Mouse (Mus musculus): Measurements from ENCODE around the gene Taf13. TPM values are rescaled to one million over a fixed set of nuclear protein-coding genes. Genes with fewer than 3 reads are reported as not detected.

The Taf13 gene
- polyA plus RNA-seq, 1 experiment, result 1.3 TPM

- H3K27me3 ChIP-seq (ENCODE audit: control insufficient read depth, insufficient read depth, low read length), result peaks cover 5% of the 10 kb centered on the region; the same call in 1 of the 2 replicates
These were observed 34.8 kb upstream of the Taf13 start, which contains the start of gene 5330417C22Rik for GRCm38 (mm10) chr3:108536517-108537260. 5330417C22Rik (minus strand) TSS chr3:108536536.

GRCm38 (mm10) chr3:108537303-108537702 lies 34.2 kb upstream of the Taf13 start:
- Histone ChIP-seq H3K27ac (ENCODE audit: insufficient read depth, low read length) (no peak overlapping the region), H3K4me1 (ENCODE audit: control insufficient read depth, insufficient read depth, insufficient read length) (peaks cover 4% of the 10 kb centered on the region), H3K27me3 (ENCODE audit: control insufficient read depth, insufficient read depth, low read length) (peaks cover 5% of the 10 kb centered on the region; the same call in 1 of the 2 replicates), H3K4me3 (ENCODE audit: extremely low read depth, insufficient read depth, insufficient read length) (no peak overlapping the region), H3K36me3 (ENCODE audit: control insufficient read depth, insufficient read depth, low read length) (no peaks in the 10 kb centered on the region)
- TF ChIP-seq POLR2A (IDR thresholded peaks at IDR 0.05; ENCODE audit: low read depth, low read length) (no peak), CTCF (IDR thresholded peaks at IDR 0.05; ENCODE audit: extremely low read depth, insufficient read depth, insufficient read length, insufficient replicate concordance) (peak; percentile 68; the same call in 1 of the 2 replicates)
- DNase-seq (ENCODE audit: low read depth in 1 of 2, low spot score in 2 of 2), result peak; percentile 65 to 74
- 2% methylated on average over 17 of the region's 17 CpGs for WGBS

More at GRCm38 (mm10) chr3:108536517-108537260, 34.8 kb upstream of the Taf13 start, which contains the start of gene 5330417C22Rik:
- peak; percentile 26 to 31 for DNase-seq (ENCODE audit: low read depth in 1 of 2, low spot score in 2 of 2)
- WGBS, result under 1% methylated on average over 35 of the region's 35 CpGs
- H3K36me3 ChIP-seq (ENCODE audit: control insufficient read depth, insufficient read depth, low read length), result no peaks in the 10 kb centered on the region
- H3K4me3 ChIP-seq (ENCODE audit: extremely low read depth, insufficient read depth, insufficient read length), result peak within 1 kb of the TSS; percentile 14; the same call in 1 of the 2 replicates
- peaks cover 4% of the 10 kb centered on the region for H3K4me1 ChIP-seq (ENCODE audit: control insufficient read depth, insufficient read depth, insufficient read length)
- H3K27ac ChIP-seq (ENCODE audit: insufficient read depth, low read length), result no peak within 1 kb of the TSS
- TF ChIP-seq CTCF (IDR thresholded peaks at IDR 0.05; ENCODE audit: extremely low read depth, insufficient read depth, insufficient read length, insufficient replicate concordance), result no peak
- no peak for TF ChIP-seq POLR2A (IDR thresholded peaks at IDR 0.05; ENCODE audit: low read depth, low read length)

- H3K27ac ChIP-seq (ENCODE audit: insufficient read depth, low read length), result no peak overlapping the region
- H3K4me3 ChIP-seq (ENCODE audit: extremely low read depth, insufficient read depth, insufficient read length), result no peak overlapping the region
- no peaks in the 10 kb centered on the region for H3K36me3 ChIP-seq (ENCODE audit: control insufficient read depth, insufficient read depth, low read length)
- 81% methylated on average over 11 of the region's 11 CpGs for WGBS
- H3K27me3 ChIP-seq (ENCODE audit: control insufficient read depth, insufficient read depth, low read length), result no peaks in the 10 kb centered on the region; the same call in 1 of the 2 replicates
- TF ChIP-seq CTCF (IDR thresholded peaks at IDR 0.05; ENCODE audit: extremely low read depth, insufficient read depth, insufficient read length, insufficient replicate concordance), result no peak
- TF ChIP-seq POLR2A (IDR thresholded peaks at IDR 0.05; ENCODE audit: low read depth, low read length), result no peak
- no peaks in the 10 kb centered on the region for H3K4me1 ChIP-seq (ENCODE audit: control insufficient read depth, insufficient read depth, insufficient read length)
- no peak for DNase-seq (ENCODE audit: low read depth in 1 of 2, low spot score in 2 of 2)
These were observed 29.2 kb upstream of the Taf13 start for GRCm38 (mm10) chr3:108542299-108542698.

- WGBS, result 1% methylated on average over 40 of the region's 42 CpGs
- peaks cover 12% of the 10 kb centered on the region for H3K36me3 ChIP-seq (ENCODE audit: control insufficient read depth, insufficient read depth, low read length)
- H3K4me1 ChIP-seq (ENCODE audit: control insufficient read depth, insufficient read depth, insufficient read length), result no peaks in the 10 kb centered on the region
- DNase-seq (ENCODE audit: low read depth in 1 of 2, low spot score in 2 of 2), result peak in 1 of 2 experiments; percentile 8
- no peak for TF ChIP-seq POLR2A (IDR thresholded peaks at IDR 0.05; ENCODE audit: low read depth, low read length)
- TF ChIP-seq CTCF (IDR thresholded peaks at IDR 0.05; ENCODE audit: extremely low read depth, insufficient read depth, insufficient read length, insufficient replicate concordance), result no peak
- peak overlapping the region; percentile 54 for H3K27ac ChIP-seq (ENCODE audit: insufficient read depth, low read length)
- no peaks in the 10 kb centered on the region for H3K27me3 ChIP-seq (ENCODE audit: control insufficient read depth, insufficient read depth, low read length)
- H3K4me3 ChIP-seq (ENCODE audit: extremely low read depth, insufficient read depth, insufficient read length), result peak overlapping the region; percentile 61
These were observed 17.4 kb upstream of the Taf13 start for GRCm38 (mm10) chr3:108554111-108554561.

GRCm38 (mm10) chr3:108554587-108555312 lies 16.7 kb upstream of the Taf13 start:
- TF ChIP-seq CTCF (IDR thresholded peaks at IDR 0.05; ENCODE audit: extremely low read depth, insufficient read depth, insufficient read length, insufficient replicate concordance) (peak; percentile 47; the same call in 1 of the 2 replicates), POLR2A (IDR thresholded peaks at IDR 0.05; ENCODE audit: low read depth, low read length) (peak; percentile 100)
- Histone ChIP-seq H3K27me3 (ENCODE audit: control insufficient read depth, insufficient read depth, low read length) (no peaks in the 10 kb centered on the region), H3K27ac (ENCODE audit: insufficient read depth, low read length) (peak overlapping the region; percentile 54), H3K36me3 (ENCODE audit: control insufficient read depth, insufficient read depth, low read length) (peaks cover 14% of the 10 kb centered on the region), H3K4me1 (ENCODE audit: control insufficient read depth, insufficient read depth, insufficient read length) (no peaks in the 10 kb centered on the region), H3K4me3 (ENCODE audit: extremely low read depth, insufficient read depth, insufficient read length) (peak overlapping the region; percentile 61)
- 17% methylated on average over 22 of the region's 22 CpGs for WGBS
- DNase-seq (ENCODE audit: low read depth in 1 of 2, low spot score in 2 of 2), result peak; percentile 92 to 93

GRCm38 (mm10) chr3:108557888-108558287 lies 13.6 kb upstream of the Taf13 start:
- TF ChIP-seq POLR2A (IDR thresholded peaks at IDR 0.05; ENCODE audit: low read depth, low read length), result no peak
- TF ChIP-seq CTCF (IDR thresholded peaks at IDR 0.05; ENCODE audit: extremely low read depth, insufficient read depth, insufficient read length, insufficient replicate concordance), result no peak
- 90% methylated on average over 4 of the region's 4 CpGs for WGBS
- no peak overlapping the region for H3K4me3 ChIP-seq (ENCODE audit: extremely low read depth, insufficient read depth, insufficient read length)
- H3K36me3 ChIP-seq (ENCODE audit: control insufficient read depth, insufficient read depth, low read length), result peaks cover 18% of the 10 kb centered on the region
- H3K4me1 ChIP-seq (ENCODE audit: control insufficient read depth, insufficient read depth, insufficient read length), result peaks cover 2% of the 10 kb centered on the region; the same call in 1 of the 2 replicates
- no peak for DNase-seq (ENCODE audit: low read depth in 1 of 2, low spot score in 2 of 2)
- H3K27me3 ChIP-seq (ENCODE audit: control insufficient read depth, insufficient read depth, low read length), result no peaks in the 10 kb centered on the region
- no peak overlapping the region for H3K27ac ChIP-seq (ENCODE audit: insufficient read depth, low read length)
